Mouse (Mus musculus) myocyte (in vitro differentiated cells): ENCODE measurements at regions not wholly inside any gene's neighbourhood (a gene's known extent, or its start where the extent isn't known, plus 50 kb on each side); places are given as distances from the start of the nearest gene placed in this dataset.

Experiments used
- CEBPB ChIP-seq: IDR thresholded peaks from 2 replicates; pipeline ENCODE4 v1.6.1; 2011; ENCODE audit warnings: mild to moderate bottlenecking, moderate library complexity; ENCODE audit not compliant: poor library complexity, insufficient read depth, severe bottlenecking
- E2F4 ChIP-seq: IDR thresholded peaks from one replicate; pipeline ENCODE4 v1.6.1; 2011; ENCODE audit warnings: mild to moderate bottlenecking, control low read depth, moderate library complexity; ENCODE audit not compliant: insufficient read depth
- MAX ChIP-seq: IDR thresholded peaks from one replicate; pipeline ENCODE4 v1.6.1; 2011; ENCODE audit warnings: low read depth, mild to moderate bottlenecking, control low read depth
- MYOD1 ChIP-seq, 3 experiments: IDR thresholded peaks; one replicate each; pipeline ENCODE4 v1.6.1; 2011; ENCODE audit warnings: control low read depth in 2 of 3, low read depth in 2 of 3, mild to moderate bottlenecking in 2 of 3, moderate library complexity in 1 of 3; ENCODE audit not compliant: insufficient read length in 2 of 3, control insufficient read depth in 1 of 3
- MYOG ChIP-seq, 3 experiments: IDR thresholded peaks; one replicate each; pipeline ENCODE4 v1.6.1; 2011; ENCODE audit warnings: control low read depth in 2 of 3, low read depth in 2 of 3, mild to moderate bottlenecking in 2 of 3; ENCODE audit not compliant: insufficient read length in 2 of 3, control insufficient read depth in 1 of 3, insufficient read depth in 1 of 3
- POLR2A ChIP-seq: IDR thresholded peaks from one replicate; pipeline ENCODE4 v1.6.1; 2011; ENCODE audit warnings: low read depth, mild to moderate bottlenecking, control low read depth, moderate library complexity; ENCODE audit not compliant: insufficient read length
- REST ChIP-seq: IDR thresholded peaks from one replicate; pipeline ENCODE4 v1.6.1; 2011; ENCODE audit warnings: mild to moderate bottlenecking, control low read depth, moderate library complexity; ENCODE audit not compliant: insufficient read depth, insufficient read length
- TCF12 ChIP-seq: IDR thresholded peaks from one replicate; pipeline ENCODE4 v1.6.1; 2011; ENCODE audit warnings: mild to moderate bottlenecking, control low read depth; ENCODE audit not compliant: poor library complexity, insufficient read depth, severe bottlenecking
- USF1 ChIP-seq: IDR thresholded peaks from one replicate; pipeline ENCODE4 v1.6.1; 2011; ENCODE audit warnings: low read depth, mild to moderate bottlenecking, control low read depth, moderate library complexity

DNA sequence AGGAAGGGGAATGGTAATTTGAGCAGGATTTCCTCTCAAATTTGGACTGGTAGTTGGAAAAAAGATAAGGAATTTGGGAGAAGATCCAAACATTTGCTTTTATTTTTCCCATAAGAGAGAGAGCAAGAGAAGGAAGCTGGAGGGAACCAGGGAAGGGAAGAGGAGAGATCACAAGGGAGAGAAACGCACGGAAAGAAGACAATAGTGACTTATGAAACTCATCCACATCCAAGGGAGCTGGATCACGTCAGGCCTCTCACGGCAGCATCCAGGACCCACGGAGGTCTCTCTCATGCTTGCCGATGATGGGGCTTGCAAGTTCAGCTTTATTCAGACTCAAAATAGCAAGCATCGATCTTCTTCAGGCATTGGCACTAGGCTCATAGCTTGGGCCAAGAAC, 423.7 kb downstream of the Prdm2 start:
- TF ChIP-seq POLR2A (no peak), MAX (no peak), MYOG (IDR thresholded peaks at IDR 0.05; ENCODE audit: control insufficient read depth in 1 of 3, insufficient read depth in 1 of 3, insufficient read length in 2 of 3, low read depth in 2 of 3) (no peak), REST (no peak), TCF12 (no peak), USF1 (no peak), MYOD1 (IDR thresholded peaks at IDR 0.05; ENCODE audit: control insufficient read depth in 1 of 3, insufficient read length in 2 of 3, low read depth in 2 of 3) (no peak), E2F4 (no peak), CEBPB (no peak)
